Mouse (Mus musculus) lung, embryonic 16.5 days (tissue): ENCODE measurements around the gene Sgsm2. TPM values are rescaled to one million over a fixed set of nuclear protein-coding genes. Genes with fewer than 3 reads are reported as not detected.
A peak's percentile ranks its signal among the peaks of the same experiment; 100 is the strongest.

Experiments used
- ATAC-seq: fragments of 200-750 bp; cut with Nextera tagmentation; 2 replicates; pipeline ENCODE4 v1.8.0; 2017; ENCODE audit warnings: low read depth, mild to moderate bottlenecking, moderate library complexity
- H3K27ac ChIP-seq: fragments of 300-500 bp; sonication (generic); 2 replicates; pipeline ENCODE4 v1.5.1; 2014; ENCODE audit warnings: mild to moderate bottlenecking, control low read depth, low read length
- H3K27me3 ChIP-seq: fragments of 300-500 bp; sonication (generic); 2 replicates; pipeline ENCODE4 v1.6.1; 2014; ENCODE audit warnings: low read depth, low read length, mixed read lengths; ENCODE audit not compliant: control insufficient read depth, insufficient read depth
- H3K36me3 ChIP-seq: fragments of 300-500 bp; sonication (generic); 2 replicates; pipeline ENCODE4 v1.6.1; 2014; ENCODE audit warnings: low read length; ENCODE audit not compliant: control insufficient read depth, insufficient read depth
- H3K4me1 ChIP-seq: fragments of 300-500 bp; sonication (generic); replicated peaks from 2 replicates; pipeline ENCODE4 v1.6.1; 2014; ENCODE audit warnings: low read length, mixed read lengths; ENCODE audit not compliant: control insufficient read depth, insufficient read depth
- H3K4me2 ChIP-seq: fragments of 300-500 bp; sonication (generic); 2 replicates; pipeline ENCODE4 v1.6.1; 2014; ENCODE audit warnings: low read depth, low read length, control low read depth
- H3K4me3 ChIP-seq: fragments of 300-500 bp; sonication (generic); 2 replicates; pipeline ENCODE4 v1.5.1; 2014; ENCODE audit warnings: mild to moderate bottlenecking, low read length, control low read depth
- H3K9ac ChIP-seq: fragments of 300-500 bp; sonication (generic); 2 replicates; pipeline ENCODE4 v1.6.1; 2014; ENCODE audit warnings: low read length, control low read depth
- H3K9me3 ChIP-seq: fragments of 300-500 bp; sonication (generic); 2 replicates; pipeline ENCODE4 v1.6.1; 2016; ENCODE audit warnings: low read length; ENCODE audit not compliant: control insufficient read depth
- WGBS: fragments of 180-500 bp; shearing (Covaris S2); extraction: QIAGEN DNeasy Blood & Tissue Kit; methylation state at CpG from one replicate; pipeline ENCODE4 v1.1.7; 2014; 5-methylcytosine and 5-hydroxymethylcytosine counted together
- polyA plus RNA-seq: library from polyadenylated mRNA; unstranded; fragments of >200 nt; fragmentation: Nextera tagmentation; extraction: Ambion mirVana; gene quantifications from 2 replicates; pipeline ENCODE4 v1.2.1, GENCODE M21; 2015

The Sgsm2 gene
- polyA plus RNA-seq = 3.4 and 4.2 TPM in 2 replicates

- ATAC-seq = peak; percentile 77
These were observed at the start of gene Sgsm2 for GRCm38 (mm10) chr11:74896901-74897677. TSS of gene Sgsm2 (minus strand) at chr11:74897060.

GRCm38 (mm10) chr11:74946348-74946747 lies 49.5 kb upstream of the Sgsm2 start:
- no peaks in the 10 kb centered on the region for H3K4me1 ChIP-seq
- H3K27me3 ChIP-seq = no peaks in the 10 kb centered on the region
- WGBS = 70% methylated on average over 3 of the region's 3 CpGs
- H3K36me3 ChIP-seq = peaks cover 7% of the 10 kb centered on the region
- no peaks in the 10 kb centered on the region for H3K9me3 ChIP-seq
- H3K4me3 ChIP-seq = no peak overlapping the region
- no peak overlapping the region for H3K4me2 ChIP-seq
- peak; percentile 31; the same call in 1 of the 2 replicates for ATAC-seq
- no peak overlapping the region for H3K27ac ChIP-seq
- H3K9ac ChIP-seq = no peak overlapping the region

More at GRCm38 (mm10) chr11:74896901-74897677, at the start of gene Sgsm2:
- 0% methylated on average over 66 of the region's 74 CpGs for WGBS
- Histone ChIP-seq H3K9ac (peak within 1 kb of the TSS; percentile 80), H3K4me3 (peak within 1 kb of the TSS; percentile 91), H3K4me1 (peaks cover 3% of the 10 kb centered on the region), H3K27me3 (no peaks in the 10 kb centered on the region), H3K27ac (peak within 1 kb of the TSS; percentile 87), H3K4me2 (peak within 1 kb of the TSS; percentile 96), H3K36me3 (peaks cover 21% of the 10 kb centered on the region), H3K9me3 (no peaks in the 10 kb centered on the region)

- no peaks in the 10 kb centered on the region for H3K27me3 ChIP-seq
- no peak overlapping the region for H3K27ac ChIP-seq
- no peak overlapping the region for H3K9ac ChIP-seq
- H3K9me3 ChIP-seq = no peaks in the 10 kb centered on the region
- H3K4me2 ChIP-seq = no peak overlapping the region
- H3K36me3 ChIP-seq = peaks cover 32% of the 10 kb centered on the region
- ATAC-seq = no peak
- no peak overlapping the region for H3K4me3 ChIP-seq
- 93% methylated on average over 7 of the region's 7 CpGs for WGBS
- H3K4me1 ChIP-seq = peaks cover 7% of the 10 kb centered on the region; the same call in 1 of the 2 replicates
These were observed 33.5 kb upstream of the Sgsm2 start for GRCm38 (mm10) chr11:74930391-74930790.

- Histone ChIP-seq H3K4me1 (peaks cover 15% of the 10 kb centered on the region; the same call in 1 of the 2 replicates), H3K27ac (no peak overlapping the region), H3K36me3 (peaks cover 20% of the 10 kb centered on the region), H3K4me2 (no peak overlapping the region), H3K4me3 (no peak overlapping the region), H3K9me3 (no peaks in the 10 kb centered on the region), H3K9ac (no peak overlapping the region), H3K27me3 (no peaks in the 10 kb centered on the region)
- WGBS = 85% methylated on average over 4 of the region's 4 CpGs
- no peak for ATAC-seq
These were observed 32.3 kb upstream of the Sgsm2 start for GRCm38 (mm10) chr11:74929111-74929510.

GRCm38 (mm10) chr11:74927236-74927725 lies 30.4 kb upstream of the Sgsm2 start:
- H3K4me2 ChIP-seq = peak overlapping the region; percentile 71
- H3K4me1 ChIP-seq = peaks cover 15% of the 10 kb centered on the region; the same call in 1 of the 2 replicates
- H3K9me3 ChIP-seq = no peaks in the 10 kb centered on the region
- peaks cover 12% of the 10 kb centered on the region for H3K36me3 ChIP-seq
- no peak overlapping the region for H3K4me3 ChIP-seq
- H3K27ac ChIP-seq = no peak overlapping the region
- H3K27me3 ChIP-seq = no peaks in the 10 kb centered on the region
- no peak overlapping the region for H3K9ac ChIP-seq
- no peak for ATAC-seq
- 83% methylated on average over 2 of the region's 2 CpGs for WGBS

- Histone ChIP-seq H3K9me3 (no peaks in the 10 kb centered on the region), H3K4me1 (peaks cover 15% of the 10 kb centered on the region; the same call in 1 of the 2 replicates), H3K4me2 (peak overlapping the region; percentile 71), H3K27me3 (no peaks in the 10 kb centered on the region), H3K27ac (peak overlapping the region; percentile 99), H3K4me3 (peak overlapping the region; percentile 99), H3K9ac (peak overlapping the region; percentile 99), H3K36me3 (peaks cover 12% of the 10 kb centered on the region)
- no peak; the same call in 1 of the 2 replicates for ATAC-seq
- WGBS = 3% methylated on average over 11 of the region's 11 CpGs
These were observed 29.6 kb upstream of the Sgsm2 start for GRCm38 (mm10) chr11:74926388-74927005.

- H3K9me3 ChIP-seq = no peaks in the 10 kb centered on the region
- peak; percentile 98 for ATAC-seq
These were observed 28.9 kb upstream of the Sgsm2 start, which contains the start of the genes Smg6 and Srr for GRCm38 (mm10) chr11:74925577-74926387. TSS of gene Smg6 (plus strand) at chr11:74925823. TSS of gene Srr (minus strand) at chr11:74925948.

GRCm38 (mm10) chr11:74924149-74924548 lies 27.3 kb upstream of the Sgsm2 start:
- Histone ChIP-seq H3K4me3 (no peak overlapping the region), H3K4me1 (peaks cover 15% of the 10 kb centered on the region; the same call in 1 of the 2 replicates), H3K36me3 (peaks cover 4% of the 10 kb centered on the region; the same call in 1 of the 2 replicates), H3K9ac (no peak overlapping the region), H3K9me3 (no peaks in the 10 kb centered on the region), H3K27ac (no peak overlapping the region), H3K27me3 (no peaks in the 10 kb centered on the region), H3K4me2 (no peak overlapping the region)
- WGBS = 59% methylated on average over 4 of the region's 4 CpGs
- ATAC-seq = no peak

More at GRCm38 (mm10) chr11:74925577-74926387, 28.9 kb upstream of the Sgsm2 start, which contains the start of the genes Smg6 and Srr:
- H3K27me3 ChIP-seq = no peaks in the 10 kb centered on the region
- peak within 1 kb of the TSS; percentile 99 for H3K9ac ChIP-seq
- H3K4me1 ChIP-seq = peaks cover 15% of the 10 kb centered on the region; the same call in 1 of the 2 replicates
- H3K36me3 ChIP-seq = peaks cover 7% of the 10 kb centered on the region
- H3K4me2 ChIP-seq = peak within 1 kb of the TSS; percentile 71
- H3K27ac ChIP-seq = peak within 1 kb of the TSS; percentile 99
- under 1% methylated on average over 53 of the region's 88 CpGs for WGBS
- peak within 1 kb of the TSS; percentile 99 for H3K4me3 ChIP-seq
